Mouse (Mus musculus) brain, embryonic 14.5 days (tissue): ENCODE measurements around the gene Zfp385b.

Source experiments
- CTCF ChIP-seq: fragments of 200-500 bp; IDR thresholded peaks from 2 replicates; pipeline ENCODE4 v1.5.1; 2012; ENCODE audit warnings: inconsistent platforms, mild to moderate bottlenecking, moderate library complexity, borderline replicate concordance; ENCODE audit not compliant: insufficient read depth, insufficient read length; ENCODE audit errors: extremely low read depth
- POLR2A ChIP-seq: fragments of 200-500 bp; IDR thresholded peaks from 2 replicates; pipeline ENCODE4 v1.6.1; 2012; ENCODE audit warnings: mild to moderate bottlenecking, inconsistent platforms, borderline replicate concordance; ENCODE audit not compliant: poor library complexity, insufficient read depth, insufficient read length, severe bottlenecking; ENCODE audit errors: extremely low read depth

- TF ChIP-seq CTCF (no peak), POLR2A (no peak)
Measured at GRCm38 (mm10) chr2:77749631-77750030, 69.8 kb downstream of the Zfp385b start.
